Comparison of ENCODE assay signal across 19 mouse cellular contexts in genomic region chr7:139418371-139418770, GRCm38 (mm10).
"Had no signal": no experiment of that assay in that cellular context is flagged by ENCODE, and none has a peak within 500 bp of the region (broad histone marks: within the 10 kb centered on the region; RNA-seq: fewer than 3 reads in every experiment).

No protein-coding gene starts in this region.

- ATAC-seq: midbrain, embryonic 16.5 days had no signal

- H3K9ac ChIP-seq: lung, embryonic 14.5 days; midbrain, embryonic 12.5 days; neural tube, embryonic 13.5 days; neural tube, embryonic 15.5 days had no signal

- H3K27ac ChIP-seq: midbrain, embryonic 10.5 days; midbrain, embryonic 12.5 days; neural tube, embryonic 13.5 days; neural tube, embryonic 15.5 days had no signal

- DNase-seq: lung, adult 18-20 months; lung, embryonic 14.5 days; lung, postnatal 10 days; lung, postnatal 4 days; midbrain, embryonic 14.5 days; retina, postnatal 1 day; right cerebral cortex, adult 18-20 months; right cerebral cortex, postnatal 25 days; right cerebral cortex, postnatal 4 days; spleen, adult 18-20 months; thymus, adult 18-20 months; thymus, postnatal 14 days; thymus, postnatal 36 days had no signal

- H3K4me2 ChIP-seq: lung, embryonic 14.5 days; midbrain, embryonic 12.5 days; neural tube, embryonic 13.5 days; neural tube, embryonic 15.5 days had no signal

- H3K36me3 ChIP-seq: midbrain, embryonic 10.5 days; midbrain, embryonic 12.5 days; neural tube, embryonic 13.5 days; neural tube, embryonic 15.5 days had no signal

- H3K27me3 ChIP-seq: midbrain, embryonic 12.5 days; neural tube, embryonic 13.5 days; neural tube, embryonic 15.5 days had no signal

- H3K4me3 ChIP-seq: midbrain, embryonic 10.5 days; midbrain, embryonic 12.5 days; myocyte; neural tube, embryonic 13.5 days; neural tube, embryonic 15.5 days had no signal

- H3K9me3 ChIP-seq: midbrain, embryonic 10.5 days; midbrain, embryonic 12.5 days; neural tube, embryonic 13.5 days; neural tube, embryonic 15.5 days had no signal
